Mouse (Mus musculus) right cerebral cortex, postnatal 4 days (tissue): ENCODE measurements around the gene Cand2.

Experiments
- DNase-seq: peaks from one replicate; pipeline ENCODE4 v3.0.0-alpha.2; 2022

Cand2 gene

GRCm38 (mm10) chr6:115775838-115776237, 1.5 kb downstream of the Cand2 start:
- no peak for DNase-seq

GRCm38 (mm10) chr6:115776363-115776762, 2.0 kb downstream of the Cand2 start:
- no peak for DNase-seq

- DNase-seq, result no peak
These were observed 8.4 kb downstream of the Cand2 start for GRCm38 (mm10) chr6:115782781-115783180.

GRCm38 (mm10) chr6:115791016-115791415, 16.7 kb downstream of the Cand2 start:
- no peak for DNase-seq

- DNase-seq, result no peak
These were observed 17.7 kb downstream of the Cand2 start for GRCm38 (mm10) chr6:115791842-115792686.

GRCm38 (mm10) chr6:115792691-115793215, 18.4 kb downstream of the Cand2 start:
- no peak for DNase-seq

- DNase-seq, result no peak
These were observed 27.5 kb downstream of the Cand2 start for GRCm38 (mm10) chr6:115801811-115802210.

GRCm38 (mm10) chr6:115803541-115804382, 29.4 kb downstream of the Cand2 start:
- peak; percentile 75 for DNase-seq

- DNase-seq, result no peak
These were observed 30.3 kb downstream of the Cand2 start for GRCm38 (mm10) chr6:115804432-115805192.

- no peak for DNase-seq
These were observed 33.3 kb downstream of the Cand2 start for GRCm38 (mm10) chr6:115807464-115808195.

- no peak for DNase-seq
These were observed 33.8 kb downstream of the Cand2 start for GRCm38 (mm10) chr6:115808196-115808487.

GRCm38 (mm10) chr6:115808488-115809231, 34.3 kb downstream of the Cand2 start, which contains the start of gene Rpl32:
TSS of gene Rpl32 (minus strand) at chr6:115808747.
- DNase-seq, result peak; percentile 81

GRCm38 (mm10) chr6:115811606-115812005, 37.3 kb downstream of the Cand2 start:
- DNase-seq, result no peak

GRCm38 (mm10) chr6:115814104-115814503, 39.8 kb downstream of the Cand2 start:
- peak; percentile 62 for DNase-seq

GRCm38 (mm10) chr6:115815041-115815440, 40.7 kb downstream of the Cand2 start:
- no peak for DNase-seq

GRCm38 (mm10) chr6:115818129-115818528, 43.8 kb downstream of the Cand2 start:
- DNase-seq, result no peak

- no peak for DNase-seq
These were observed 47.1 kb downstream of the Cand2 start for GRCm38 (mm10) chr6:115821216-115821993.

- peak; percentile 35 for DNase-seq
These were observed 49.6 kb downstream of the Cand2 start for GRCm38 (mm10) chr6:115823850-115824464.

GRCm38 (mm10) chr6:115830779-115831601, 56.7 kb downstream of the Cand2 start:
- no peak for DNase-seq
